Mouse (Mus musculus): ENCODE results near the gene Bcl2l14. TPM values are rescaled to one million over a fixed set of nuclear protein-coding genes. Genes with fewer than 3 reads are reported as not detected.

The Bcl2l14 gene
- polyA plus RNA-seq, 1 experiment from 2014 or later: 0.09 TPM

Other genes starting within 250 kb of the Bcl2l14 start
- gene Lrp6, start 170.6 kb downstream of the Bcl2l14 start, polyA plus RNA-seq (2018): 39.1 to 57.6 TPM (median 52.8 TPM) in 3 replicates
- gene Mansc1, start 236.2 kb downstream of the Bcl2l14 start, polyA plus RNA-seq (2018): 1.2 to 2.0 TPM (median 1.2 TPM) in 3 replicates
- gene Borcs5, start 243.2 kb downstream of the Bcl2l14 start, polyA plus RNA-seq (2018): 2.5 to 6.9 TPM (median 5.1 TPM) in 3 replicates

Data from macrophage (primary cell).